Mouse (Mus musculus): Measurements from ENCODE around the gene Pygo2. TPM values are rescaled to one million over a fixed set of nuclear protein-coding genes. Genes with fewer than 3 reads are reported as not detected.

Gene Pygo2
- polyA plus RNA-seq, 2 experiments, result 58.3 to 83.4 TPM

DNA sequence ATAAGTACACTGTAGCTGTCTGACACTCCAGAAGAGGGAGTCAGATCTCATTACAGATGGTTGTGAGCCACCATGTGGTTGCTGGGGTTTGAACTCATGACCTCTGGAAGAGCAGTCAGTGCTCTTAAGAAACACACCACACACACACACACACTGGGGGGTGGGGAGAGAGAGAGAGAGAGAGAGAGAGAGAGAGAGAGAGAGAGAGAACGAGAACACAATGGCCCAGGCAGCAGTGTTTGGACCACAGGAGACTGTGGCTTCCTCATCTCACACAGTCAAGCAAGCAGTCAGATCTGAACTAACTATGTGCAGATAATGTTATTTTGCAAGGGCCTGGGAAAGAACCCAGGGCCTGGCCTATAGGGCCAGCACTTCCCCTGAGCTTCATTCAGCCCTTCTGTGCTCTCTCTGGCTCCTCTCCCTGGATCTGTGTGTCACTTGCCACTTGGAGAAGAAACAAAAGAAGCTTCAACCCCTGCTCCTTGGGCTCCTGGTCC is 25.8 kb downstream of the Pygo2 start:
- H3K4me1 ChIP-seq (ENCODE audit: control insufficient read depth, insufficient read depth, low read length), result peaks cover 7% of the 10 kb centered on the region
- H3K27ac ChIP-seq (replicated peaks; ENCODE audit: low read depth, low read length), result no peak overlapping the region
- WGBS, result 83% methylated on average over 1 of the region's 1 CpGs
- no peaks in the 10 kb centered on the region for H3K9me3 ChIP-seq (ENCODE audit: control insufficient read depth, low read length)
- DNase-seq (ENCODE audit: low spot score) (no peak), ATAC-seq (ENCODE audit: low FRiP score, low read depth) (no peak)
- no peak overlapping the region for H3K9ac ChIP-seq (ENCODE audit: low read depth, low read length, severe bottlenecking)
- H3K4me2 ChIP-seq (replicated peaks; ENCODE audit: low read depth, low read length, severe bottlenecking), result no peak overlapping the region
- no peaks in the 10 kb centered on the region for H3K36me3 ChIP-seq (ENCODE audit: control insufficient read depth, insufficient read depth, low read length)
- no peak overlapping the region for H3K4me3 ChIP-seq (replicated peaks; ENCODE audit: low read length)
- H3K27me3 ChIP-seq (ENCODE audit: control insufficient read depth, insufficient read depth, low read length), result no peaks in the 10 kb centered on the region
- TF ChIP-seq POLR2A (IDR thresholded peaks at IDR 0.05; ENCODE audit: borderline replicate concordance, extremely low read depth, insufficient read depth, insufficient read length), result no peak

GRCm38 (mm10) chr3:89456726-89457665 is 27.0 kb downstream of the Pygo2 start:
- DNase-seq (ENCODE audit: low spot score) (peak; percentile 46), ATAC-seq (ENCODE audit: low FRiP score, low read depth) (no peak)
- no peaks in the 10 kb centered on the region for H3K27me3 ChIP-seq (ENCODE audit: control insufficient read depth, insufficient read depth, low read length)
- 33% methylated on average over 10 of the region's 10 CpGs for WGBS
- no peak overlapping the region for H3K4me3 ChIP-seq (replicated peaks; ENCODE audit: low read length)
- no peaks in the 10 kb centered on the region for H3K9me3 ChIP-seq (ENCODE audit: control insufficient read depth, low read length)
- no peak overlapping the region for H3K9ac ChIP-seq (ENCODE audit: low read depth, low read length, severe bottlenecking)
- H3K4me2 ChIP-seq (replicated peaks; ENCODE audit: low read depth, low read length, severe bottlenecking), result no peak overlapping the region
- peaks cover 7% of the 10 kb centered on the region for H3K4me1 ChIP-seq (ENCODE audit: control insufficient read depth, insufficient read depth, low read length)
- no peaks in the 10 kb centered on the region; the same call in 1 of the 2 replicates for H3K36me3 ChIP-seq (ENCODE audit: control insufficient read depth, insufficient read depth, low read length)
- no peak for TF ChIP-seq POLR2A (IDR thresholded peaks at IDR 0.05; ENCODE audit: borderline replicate concordance, extremely low read depth, insufficient read depth, insufficient read length)
- H3K27ac ChIP-seq (replicated peaks; ENCODE audit: low read depth, low read length), result no peak overlapping the region

- ATAC-seq (ENCODE audit: low FRiP score, low read depth) (peak; percentile 64; the same call in 1 of the 2 replicates), DNase-seq (ENCODE audit: low spot score) (no peak)
- Histone ChIP-seq H3K4me1 (ENCODE audit: control insufficient read depth, insufficient read depth, low read length) (peaks cover 7% of the 10 kb centered on the region), H3K27me3 (ENCODE audit: control insufficient read depth, insufficient read depth, low read length) (no peaks in the 10 kb centered on the region), H3K4me3 (replicated peaks; ENCODE audit: low read length) (peak overlapping the region; percentile 67), H3K9me3 (ENCODE audit: control insufficient read depth, low read length) (no peaks in the 10 kb centered on the region), H3K36me3 (ENCODE audit: control insufficient read depth, insufficient read depth, low read length) (no peaks in the 10 kb centered on the region; the same call in 1 of the 2 replicates), H3K27ac (replicated peaks; ENCODE audit: low read depth, low read length) (peak overlapping the region; percentile 88; the same call in 1 of the 2 replicates), H3K9ac (ENCODE audit: low read depth, low read length, severe bottlenecking) (0 out of 2 replicates have a peak overlapping the region, but pooled peaks have one; percentile 75), H3K4me2 (replicated peaks; ENCODE audit: low read depth, low read length, severe bottlenecking) (peak overlapping the region; percentile 76)
- 50% methylated on average over 13 of the region's 13 CpGs for WGBS
- TF ChIP-seq POLR2A (IDR thresholded peaks at IDR 0.05; ENCODE audit: borderline replicate concordance, extremely low read depth, insufficient read depth, insufficient read length), result no peak
These were observed 28.5 kb downstream of the Pygo2 start for GRCm38 (mm10) chr3:89458372-89458964.

- under 1% methylated on average over 33 of the region's 36 CpGs for WGBS
- Histone ChIP-seq H3K4me3 (replicated peaks; ENCODE audit: low read length) (peak overlapping the region; percentile 67), H3K9ac (ENCODE audit: low read depth, low read length, severe bottlenecking) (peak overlapping the region; percentile 75), H3K9me3 (ENCODE audit: control insufficient read depth, low read length) (no peaks in the 10 kb centered on the region), H3K27ac (replicated peaks; ENCODE audit: low read depth, low read length) (peak overlapping the region; percentile 88), H3K27me3 (ENCODE audit: control insufficient read depth, insufficient read depth, low read length) (no peaks in the 10 kb centered on the region), H3K4me2 (replicated peaks; ENCODE audit: low read depth, low read length, severe bottlenecking) (peak overlapping the region; percentile 76), H3K36me3 (ENCODE audit: control insufficient read depth, insufficient read depth, low read length) (no peaks in the 10 kb centered on the region; the same call in 1 of the 2 replicates), H3K4me1 (ENCODE audit: control insufficient read depth, insufficient read depth, low read length) (peaks cover 7% of the 10 kb centered on the region)
- peak; percentile 64; the same call in 1 of the 2 replicates for TF ChIP-seq POLR2A (IDR thresholded peaks at IDR 0.05; ENCODE audit: borderline replicate concordance, extremely low read depth, insufficient read depth, insufficient read length)
- ATAC-seq (ENCODE audit: low FRiP score, low read depth) (peak; percentile 92), DNase-seq (ENCODE audit: low spot score) (peak; percentile 93)
These were observed 29.2 kb downstream of the Pygo2 start for GRCm38 (mm10) chr3:89458965-89459807.
